Comparison of ENCODE assay signal across 29 mouse cellular contexts in the genomic region with DNA sequence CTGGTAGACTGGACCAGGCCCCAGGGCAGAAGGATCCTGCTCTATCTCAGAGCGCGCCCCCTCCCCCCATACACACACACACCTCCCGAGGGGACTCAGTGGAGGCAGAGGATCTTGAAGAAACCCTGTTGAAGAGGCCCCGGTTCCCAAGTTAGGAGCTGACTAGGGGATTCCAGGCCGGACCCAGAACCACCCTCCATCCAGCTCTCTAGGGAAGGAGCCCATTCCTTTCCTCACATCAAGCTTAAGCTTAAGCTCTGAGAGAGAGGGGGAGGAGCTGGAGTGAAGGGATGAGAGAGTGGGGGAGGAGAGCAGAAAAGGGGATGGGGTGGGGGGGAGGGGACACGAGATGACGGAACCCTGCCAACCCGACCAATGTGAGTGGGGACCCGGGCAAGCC. TPM values are rescaled to one million over a fixed set of nuclear protein-coding genes. Genes with fewer than 3 reads are reported as not detected.
DNase-seq lines count a peak whose midpoint lies in the region; ATAC-seq and TF ChIP-seq lines count a peak whose summit lies in the region.
"Had no signal": no experiment of that assay in that cellular context is flagged by ENCODE, and none has a peak within 500 bp of the region (broad histone marks: within the 10 kb centered on the region; RNA-seq: fewer than 3 reads in every experiment).

No protein-coding gene starts in this region.

- ATAC-seq in kidney, postnatal 0 days (replicated peaks; ENCODE audit: low FRiP score, low read depth), result 0 out of 2 replicates have a peak, but pooled peaks have one; percentile 14
- no peak for ATAC-seq in kidney, embryonic 15.5 days (replicated peaks; ENCODE audit: low FRiP score)
- no peak for ATAC-seq in midbrain, embryonic 16.5 days
- ATAC-seq: activated CD4-positive, CD25-positive, alpha-beta regulatory T cell, adult 4 months; CD4-positive, CD25-positive, alpha-beta regulatory T cell, adult 4 months; forebrain, embryonic 14.5 days; forebrain, embryonic 16.5 days had no signal

- no peaks in the 10 kb centered on the region for H3K27me3 ChIP-seq in kidney, postnatal 0 days (ENCODE audit: insufficient read depth, low read length)
- H3K27me3 ChIP-seq in kidney, embryonic 15.5 days, result no peaks in the 10 kb centered on the region
- no peaks in the 10 kb centered on the region for H3K27me3 ChIP-seq in midbrain, embryonic 10.5 days (ENCODE audit: low read depth, poor library complexity, severe bottlenecking)
- H3K27me3 ChIP-seq in midbrain, embryonic 16.5 days (ENCODE audit: control insufficient read depth, insufficient read depth, low read depth, low read length), result no peaks in the 10 kb centered on the region
- H3K27me3 ChIP-seq in E14TG2a.4 (ENCODE audit: insufficient read depth, low read length), result no peaks in the 10 kb centered on the region
- H3K27me3 ChIP-seq: embryonic facial prominence, embryonic 13.5 days; embryonic facial prominence, embryonic 15.5 days; forebrain, embryonic 12.5 days had no signal

- no peaks in the 10 kb centered on the region for H3K9me3 ChIP-seq in kidney, postnatal 0 days (replicated peaks; ENCODE audit: low read length)
- H3K9me3 ChIP-seq in kidney, embryonic 15.5 days (replicated peaks), result no peaks in the 10 kb centered on the region
- 0 out of 2 replicates have a peak, but pooled peaks cover 4% of the 10 kb centered on the region for H3K9me3 ChIP-seq in midbrain, embryonic 10.5 days (replicated peaks)
- H3K9me3 ChIP-seq in midbrain, embryonic 16.5 days (replicated peaks; ENCODE audit: control insufficient read depth, low read length, poor library complexity, severe bottlenecking), result no peaks in the 10 kb centered on the region
- H3K9me3 ChIP-seq in E14TG2a.4 (ENCODE audit: low read length), result no peaks in the 10 kb centered on the region
- H3K9me3 ChIP-seq: embryonic facial prominence, embryonic 13.5 days; embryonic facial prominence, embryonic 15.5 days; forebrain, embryonic 10.5 days; forebrain, embryonic 12.5 days had no signal

- 65% methylated on average over 8 of the region's 9 CpGs for WGBS in kidney, postnatal 0 days
- 75% methylated on average over 9 of the region's 9 CpGs for WGBS in kidney, embryonic 15.5 days
- WGBS in midbrain, embryonic 10.5 days, result 60% methylated on average over 9 of the region's 9 CpGs
- WGBS in midbrain, embryonic 16.5 days, result 57% methylated on average over 9 of the region's 9 CpGs

- no peaks in the 10 kb centered on the region for H3K4me1 ChIP-seq in kidney, postnatal 0 days (replicated peaks; ENCODE audit: insufficient read depth, low read length)
- peaks cover 20% of the 10 kb centered on the region for H3K4me1 ChIP-seq in kidney, embryonic 15.5 days
- H3K4me1 ChIP-seq in midbrain, embryonic 10.5 days, result peaks cover 28% of the 10 kb centered on the region
- no peaks in the 10 kb centered on the region for H3K4me1 ChIP-seq in midbrain, embryonic 16.5 days (ENCODE audit: control insufficient read depth, insufficient read depth, low read length)
- peaks cover 74% of the 10 kb centered on the region for H3K4me1 ChIP-seq in E14TG2a.4 (replicated peaks; ENCODE audit: low read depth, low read length)
- H3K4me1 ChIP-seq: embryonic facial prominence, embryonic 13.5 days; embryonic facial prominence, embryonic 15.5 days had no signal

- H3K27ac ChIP-seq in kidney, postnatal 0 days, result no peak overlapping the region
- no peak overlapping the region for H3K27ac ChIP-seq in kidney, embryonic 15.5 days
- H3K27ac ChIP-seq in midbrain, embryonic 10.5 days (replicated peaks), result 0 out of 2 replicates have a peak overlapping the region, but pooled peaks have one; percentile 29
- no peak overlapping the region for H3K27ac ChIP-seq in midbrain, embryonic 16.5 days (ENCODE audit: low read length)
- H3K27ac ChIP-seq: embryonic facial prominence, embryonic 13.5 days; embryonic facial prominence, embryonic 15.5 days; forebrain, embryonic 10.5 days; forebrain, embryonic 12.5 days had no signal

- H3K36me3 ChIP-seq in kidney, postnatal 0 days (ENCODE audit: insufficient read depth, low read length), result peaks cover 9% of the 10 kb centered on the region; the same call in 1 of the 2 replicates
- peaks cover 50% of the 10 kb centered on the region for H3K36me3 ChIP-seq in kidney, embryonic 15.5 days
- H3K36me3 ChIP-seq in midbrain, embryonic 10.5 days, result peaks cover 61% of the 10 kb centered on the region
- H3K36me3 ChIP-seq in midbrain, embryonic 16.5 days (ENCODE audit: control insufficient read depth, insufficient read depth, low read length), result no peaks in the 10 kb centered on the region
- H3K36me3 ChIP-seq in E14TG2a.4 (ENCODE audit: insufficient read depth, low read length), result peaks cover 64% of the 10 kb centered on the region

- H3K9ac ChIP-seq in kidney, postnatal 0 days (ENCODE audit: low read depth, low read length), result no peak overlapping the region
- no peak overlapping the region for H3K9ac ChIP-seq in kidney, embryonic 15.5 days
- no peak overlapping the region for H3K9ac ChIP-seq in midbrain, embryonic 16.5 days (ENCODE audit: low read depth, low read length)
- H3K9ac ChIP-seq: embryonic facial prominence, embryonic 13.5 days; embryonic facial prominence, embryonic 15.5 days; forebrain, embryonic 12.5 days had no signal

- no peak for TF ChIP-seq CTCF in kidney, postnatal 0 days (IDR thresholded peaks at IDR 0.05; ENCODE audit: low read depth)
- TF ChIP-seq CTCF in E14TG2a.4 (conservative IDR thresholded peaks at IDR 0.05; ENCODE audit: low read length), result no peak

- DNase-seq in kidney, postnatal 0 days (ENCODE audit: low spot score), result no peak
- no peak for DNase-seq in midbrain, embryonic 10.5 days (ENCODE audit: low spot score)
- DNase-seq in ES-CJ7 (ENCODE audit: low read depth, low spot score), result peak; percentile 48
- DNase-seq in thymus, postnatal 25 days, result no peak
- DNase-seq in urinary bladder, postnatal 14 days (ENCODE audit: low spot score), result no peak
- DNase-seq: adrenal gland, adult 8-10 months; adrenal gland, postnatal 25 days; B cell, adult 2 months; cerebellum, adult 11 months; cerebellum, adult 18-20 months; cerebellum, adult 8-10 months; cerebellum, adult 9-11 months; cerebellum, postnatal 14 days; cerebellum, postnatal 36 days; embryo, embryonic 11 days had no signal

- no peak overlapping the region for H3K4me3 ChIP-seq in kidney, postnatal 0 days (replicated peaks; ENCODE audit: low read depth, low read length)
- H3K4me3 ChIP-seq in kidney, embryonic 15.5 days (replicated peaks), result no peak overlapping the region
- no peak overlapping the region for H3K4me3 ChIP-seq in midbrain, embryonic 10.5 days
- H3K4me3 ChIP-seq in midbrain, embryonic 16.5 days (ENCODE audit: low read depth, low read length), result no peak overlapping the region
- H3K4me3 ChIP-seq in E14TG2a.4 (replicated peaks; ENCODE audit: low read length), result peak overlapping the region; percentile 52; the same call in 1 of the 2 replicates
- H3K4me3 ChIP-seq: embryonic facial prominence, embryonic 13.5 days; embryonic facial prominence, embryonic 15.5 days; erythroblast, embryonic 14.5 days; forebrain, embryonic 10.5 days; forebrain, embryonic 12.5 days had no signal

- H3K4me2 ChIP-seq in kidney, postnatal 0 days (ENCODE audit: low read length), result no peak overlapping the region
- H3K4me2 ChIP-seq in kidney, embryonic 15.5 days, result no peak overlapping the region
- H3K4me2 ChIP-seq in midbrain, embryonic 16.5 days (ENCODE audit: low read length), result no peak overlapping the region
- H3K4me2 ChIP-seq: embryonic facial prominence, embryonic 13.5 days; embryonic facial prominence, embryonic 15.5 days; forebrain, embryonic 12.5 days had no signal

RNA-seq across cellular contexts. Expression of a gene that starts 43.6 kb away (rescaled TPM):
- 1.1 and 1.6 TPM in 2 replicates for polyA plus RNA-seq in kidney, postnatal 0 days (2015; fragmentation: Nextera tagmentation; extraction: Ambion mirVana)
- 1.4 TPM in 2 replicates for polyA plus RNA-seq in kidney, embryonic 15.5 days (2015; fragmentation: Nextera tagmentation; extraction: Ambion mirVana)
- polyA plus RNA-seq in midbrain, embryonic 10.5 days (2016; fragmentation: Nextera tagmentation; extraction: Ambion mirVana), result 0.11 and 0.14 TPM in 2 replicates
- not detected in 2 replicates for polyA plus RNA-seq in midbrain, embryonic 16.5 days (2015; fragmentation: Nextera tagmentation; extraction: Ambion mirVana)
- polyA plus RNA-seq: brain, embryonic 14.5 days; embryonic facial prominence, embryonic 11.5 days; erythroblast, embryonic 14.5 days; forebrain, embryonic 10.5 days; forebrain, embryonic 12.5 days; forebrain, embryonic 14.5 days; forebrain, embryonic 16.5 days had no signal

RNA-seq across cellular contexts. Expression of a gene that starts 47.5 kb away (rescaled TPM):
- polyA plus RNA-seq in kidney, postnatal 0 days (2015; fragmentation: Nextera tagmentation; extraction: Ambion mirVana), result 14.9 and 20.5 TPM in 2 replicates
- 53.8 and 57.9 TPM in 2 replicates for polyA plus RNA-seq in kidney, embryonic 15.5 days (2015; fragmentation: Nextera tagmentation; extraction: Ambion mirVana)
- 176 and 190 TPM in 2 replicates for polyA plus RNA-seq in midbrain, embryonic 10.5 days (2016; fragmentation: Nextera tagmentation; extraction: Ambion mirVana)
- 6.2 and 9.5 TPM in 2 replicates for polyA plus RNA-seq in midbrain, embryonic 16.5 days (2015; fragmentation: Nextera tagmentation; extraction: Ambion mirVana)
- polyA plus RNA-seq: CD4-positive, CD25-positive, alpha-beta regulatory T cell, adult 4 months had no signal
